Comparison of ENCODE assay signal across 8 mouse cellular contexts in genomic region chr6:137169171-137169968, GRCm38 (mm10). TPM values are rescaled to one million over a fixed set of nuclear protein-coding genes. Genes with fewer than 3 reads are reported as not detected.
DNase-seq lines count a peak whose midpoint lies in the region; ATAC-seq lines count a peak whose summit lies in the region.

No protein-coding gene starts in this region.

- ATAC-seq in common myeloid progenitor, adult 5-6 weeks (replicated peaks; ENCODE audit: low read depth, poor library complexity, severe bottlenecking) = peak; percentile 97
- peak; percentile 99 for ATAC-seq in megakaryocyte, adult 5-6 weeks (ENCODE audit: poor library complexity, severe bottlenecking)

- peak; percentile 94 to 98 for DNase-seq in adrenal gland, adult (ENCODE audit: inconsistent age in 2 of 2, low spot score in 1 of 2)
- peak; percentile 98 for DNase-seq in gastrocnemius, postnatal 10 days
- peak; percentile 64 for DNase-seq in induced T-regulatory cell, adult 2 months (ENCODE audit: low read depth)
- peak; percentile 75 to 91 for DNase-seq in left cerebral cortex, adult 8-10 months (ENCODE audit: low spot score in 2 of 2)
- DNase-seq in retina, postnatal 7 days (ENCODE audit: low read depth, low spot score) = peak; percentile 80
- peak; percentile 93 for DNase-seq in thymus, postnatal 4 days

RNA-seq across cellular contexts. Expression of gene Rerg, which starts 0.9 kb away (rescaled TPM):
- not detected in 2 replicates for total RNA-seq in common myeloid progenitor, adult 5-6 weeks (2017)
- 1 to 10 TPM; 2.8 to 3.8 TPM for total RNA-seq in gastrocnemius, postnatal 10 days (2021)
- total RNA-seq in left cerebral cortex, adult 8-10 months (2022) = 10 to 100 TPM; 13.6 to 17.9 (median 15.1) TPM
- not detected in 2 replicates for total RNA-seq in megakaryocyte, adult 5-6 weeks (2015)
- total RNA-seq in megakaryocyte, adult 5-6 weeks (2017) = not detected in 2 replicates

Comparison
In these comparisons a context has a peak if more than half of its experiments do, and no peak if none do; other contexts are left out.
1. Peak in every context shown above with its lines: DNase-seq and ATAC-seq.